Mouse (Mus musculus): Measurements from ENCODE around the gene Nkx3-2. TPM values are rescaled to one million over a fixed set of nuclear protein-coding genes. Genes with fewer than 3 reads are reported as not detected.

The Nkx3-2 gene
- total and polyA plus RNA-seq, 3 experiments = not detected

- Histone ChIP-seq H3K27me3 (ENCODE audit: control insufficient read depth in 1 of 2, insufficient read depth in 2 of 2, low read length in 2 of 2) (no peaks in the 10 kb centered on the region), H3K9ac (ENCODE audit: control insufficient read depth, low read depth, low read length, poor library complexity, severe bottlenecking) (no peak overlapping the region), H3K27ac (ENCODE audit: control insufficient read depth, low read depth, low read length) (no peak overlapping the region), H3K9me3 (replicated peaks; ENCODE audit: insufficient read depth, low read length) (no peaks in the 10 kb centered on the region), H3K4me3 (ENCODE audit: control insufficient read depth in 1 of 2, insufficient read depth in 1 of 2, low read depth in 2 of 2, low read length in 2 of 2) (no peak overlapping the region), H3K36me3 (ENCODE audit: control insufficient read depth in 1 of 2, insufficient read depth in 2 of 2, low read length in 2 of 2) (peaks cover 20 to 50% of the 10 kb centered on the region in 2 experiments), H3K79me2 (ENCODE audit: control insufficient read depth, insufficient read depth, low read length, poor library complexity) (no peaks in the 10 kb centered on the region), H3K4me1 (ENCODE audit: control insufficient read depth in 1 of 2, insufficient read depth in 2 of 2, low read length in 2 of 2) (peaks cover 25 to 33% of the 10 kb centered on the region in 2 experiments)
- no peak for DNase-seq (ENCODE audit: low read depth, low spot score)
- no peak for TF ChIP-seq CHD1 (IDR thresholded peaks at IDR 0.05; ENCODE audit: low read depth, low read length)
- no peak for TF ChIP-seq POLR2AphosphoS5 (IDR thresholded peaks at IDR 0.05; ENCODE audit: borderline replicate concordance, low read depth, low read length)
- no peak for TF ChIP-seq SMC3 (IDR thresholded peaks at IDR 0.05; ENCODE audit: low read depth, low read length)
- TF ChIP-seq MAZ (IDR thresholded peaks at IDR 0.05; ENCODE audit: low read depth, low read length) = no peak
- TF ChIP-seq HCFC1 (IDR thresholded peaks at IDR 0.05; ENCODE audit: low read depth, low read length) = no peak
- no peak for TF ChIP-seq UBTF (IDR thresholded peaks at IDR 0.05; ENCODE audit: borderline replicate concordance, insufficient read depth, low read depth, low read length)
- no peak for TF ChIP-seq CHD2 (IDR thresholded peaks at IDR 0.05; ENCODE audit: low read length)
- no peak for TF ChIP-seq ZC3H11A (IDR thresholded peaks at IDR 0.05; ENCODE audit: low read depth, low read length)
These were observed 43.1 kb upstream of the Nkx3-2 start for GRCm38 (mm10) chr5:41807383-41807782.

- Histone ChIP-seq H3K36me3 (ENCODE audit: control insufficient read depth in 1 of 2, insufficient read depth in 2 of 2, low read length in 2 of 2) (peaks cover 20 to 46% of the 10 kb centered on the region in 2 experiments), H3K4me3 (ENCODE audit: control insufficient read depth in 1 of 2, insufficient read depth in 1 of 2, low read depth in 2 of 2, low read length in 2 of 2) (no peak overlapping the region), H3K4me1 (ENCODE audit: control insufficient read depth in 1 of 2, insufficient read depth in 2 of 2, low read length in 2 of 2) (peaks cover 18 to 33% of the 10 kb centered on the region in 2 experiments), H3K9ac (ENCODE audit: control insufficient read depth, low read depth, low read length, poor library complexity, severe bottlenecking) (no peak overlapping the region), H3K27ac (ENCODE audit: control insufficient read depth, low read depth, low read length) (peak overlapping the region; percentile 64), H3K27me3 (ENCODE audit: control insufficient read depth in 1 of 2, insufficient read depth in 2 of 2, low read length in 2 of 2) (no peaks in the 10 kb centered on the region), H3K79me2 (ENCODE audit: control insufficient read depth, insufficient read depth, low read length, poor library complexity) (no peaks in the 10 kb centered on the region), H3K9me3 (replicated peaks; ENCODE audit: insufficient read depth, low read length) (no peaks in the 10 kb centered on the region)
- TF ChIP-seq TAL1 (IDR thresholded peaks at IDR 0.05; ENCODE audit: low read length) (peak; percentile 88), USF2 (IDR thresholded peaks at IDR 0.05; ENCODE audit: borderline replicate concordance in 1 of 2, insufficient read depth in 1 of 2, low read depth in 1 of 2, low read length in 2 of 2) (no peak), USF1 (IDR thresholded peaks at IDR 0.05; ENCODE audit: low read depth, low read length) (peak; percentile 79), RCOR1 (IDR thresholded peaks at IDR 0.05; ENCODE audit: low read depth, low read length) (peak; percentile 99), GATA1 (IDR thresholded peaks at IDR 0.05; ENCODE audit: low read depth, low read length) (peak; percentile 98), MAFK (IDR thresholded peaks at IDR 0.05; ENCODE audit: borderline replicate concordance, low read depth, low read length) (peak; percentile 61; the same call in 1 of the 2 replicates), ZKSCAN1 (IDR thresholded peaks at IDR 0.05; ENCODE audit: low read depth, low read length) (no peak), MAX (IDR thresholded peaks at IDR 0.05; ENCODE audit: low read length) (peak; percentile 67; the same call in 1 of the 2 replicates), CHD2 (IDR thresholded peaks at IDR 0.05; ENCODE audit: low read length) (no peak), TCF12 (IDR thresholded peaks at IDR 0.05; ENCODE audit: low read depth, low read length) (peak; percentile 97), POLR2AphosphoS2 (IDR thresholded peaks at IDR 0.05; ENCODE audit: low read length) (peak; percentile 52; the same call in 1 of the 2 replicates), ETS1 (IDR thresholded peaks at IDR 0.05; ENCODE audit: low read depth, low read length) (peak; percentile 86), SIN3A (IDR thresholded peaks at IDR 0.05; ENCODE audit: low read length) (peak; percentile 79), JUND (IDR thresholded peaks at IDR 0.05; ENCODE audit: low read depth, low read length) (0 out of 2 replicates have a peak, but pooled peaks have one; percentile 13), UBTF (IDR thresholded peaks at IDR 0.05; ENCODE audit: borderline replicate concordance, insufficient read depth, low read depth, low read length) (no peak), EP300 (IDR thresholded peaks at IDR 0.05; ENCODE audit: low read depth in 1 of 2, low read length in 2 of 2) (peak; percentile 97 to 98), BHLHE40 (IDR thresholded peaks at IDR 0.05; ENCODE audit: borderline replicate concordance, low read depth, low read length) (peak; percentile 60; the same call in 1 of the 2 replicates), MYB (IDR thresholded peaks at IDR 0.05; ENCODE audit: low read depth, low read length) (0 out of 2 replicates have a peak, but pooled peaks have one; percentile 34), MYC (IDR thresholded peaks at IDR 0.05; ENCODE audit: low read depth, low read length) (peak; percentile 76), MXI1 (IDR thresholded peaks at IDR 0.05; ENCODE audit: low read depth, low read length) (peak; percentile 67)
- peak; percentile 78 for DNase-seq (ENCODE audit: low read depth, low spot score)
These were observed 41.9 kb upstream of the Nkx3-2 start for GRCm38 (mm10) chr5:41806176-41806575.

Measured in MEL (cell line).